Mouse (Mus musculus) T-helper 2 cell (primary cell): Measurements from ENCODE around the gene Pik3cd.
"Not testable (repeated sequence)": the region's sequence is repeated elsewhere in the genome, so short reads cannot be mapped to it uniquely, and the experiment has no call there.

Experiments used
- in situ Hi-C: fragments of 300-600 bp; cut with MboI, MseI; formaldehyde crosslinking; loops from one replicate; pipeline ENCODE4 v1.15.1; 2025; ENCODE audit warnings: high pct_unique_total_duplicates

Pik3cd gene

DNA sequence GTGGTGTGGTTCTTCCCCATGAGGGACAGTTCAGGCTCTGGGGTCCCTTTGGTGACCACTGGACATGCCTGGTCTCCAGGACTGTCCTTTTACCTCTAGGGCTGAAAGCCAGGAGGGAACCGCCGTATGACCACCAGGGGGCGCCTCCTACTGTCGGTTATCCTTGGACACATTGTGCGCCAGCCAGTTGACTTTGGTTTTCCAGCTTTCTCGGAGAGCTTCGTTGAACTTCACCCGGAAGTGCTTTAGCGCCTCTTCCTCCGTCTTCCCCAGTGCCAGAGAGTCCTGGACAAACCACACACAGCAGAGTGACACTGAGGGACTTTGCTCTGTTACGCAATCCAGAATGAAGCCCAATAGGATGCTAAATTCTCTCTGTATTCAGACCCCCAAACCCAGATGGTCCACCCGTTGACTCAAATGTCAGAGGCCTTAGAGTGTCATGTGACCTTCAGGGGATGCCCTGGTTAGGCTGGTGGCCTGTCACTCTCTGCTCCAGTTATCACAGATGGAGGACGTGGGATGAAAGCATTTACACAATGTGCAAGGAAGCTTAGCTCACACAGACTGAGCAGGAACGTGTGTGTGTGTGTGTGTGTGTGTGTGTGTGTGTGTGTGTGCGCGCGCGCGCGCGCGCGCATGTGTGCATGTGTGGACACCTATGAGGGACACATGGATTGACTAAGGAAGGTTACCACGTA, 51.7 kb downstream of the Pik3cd start:
- in situ Hi-C loops: loop anchor here (5.0 kb wide), 1 partner anchor 42 kb away; no protein-coding TSS in a partner anchor

DNA sequence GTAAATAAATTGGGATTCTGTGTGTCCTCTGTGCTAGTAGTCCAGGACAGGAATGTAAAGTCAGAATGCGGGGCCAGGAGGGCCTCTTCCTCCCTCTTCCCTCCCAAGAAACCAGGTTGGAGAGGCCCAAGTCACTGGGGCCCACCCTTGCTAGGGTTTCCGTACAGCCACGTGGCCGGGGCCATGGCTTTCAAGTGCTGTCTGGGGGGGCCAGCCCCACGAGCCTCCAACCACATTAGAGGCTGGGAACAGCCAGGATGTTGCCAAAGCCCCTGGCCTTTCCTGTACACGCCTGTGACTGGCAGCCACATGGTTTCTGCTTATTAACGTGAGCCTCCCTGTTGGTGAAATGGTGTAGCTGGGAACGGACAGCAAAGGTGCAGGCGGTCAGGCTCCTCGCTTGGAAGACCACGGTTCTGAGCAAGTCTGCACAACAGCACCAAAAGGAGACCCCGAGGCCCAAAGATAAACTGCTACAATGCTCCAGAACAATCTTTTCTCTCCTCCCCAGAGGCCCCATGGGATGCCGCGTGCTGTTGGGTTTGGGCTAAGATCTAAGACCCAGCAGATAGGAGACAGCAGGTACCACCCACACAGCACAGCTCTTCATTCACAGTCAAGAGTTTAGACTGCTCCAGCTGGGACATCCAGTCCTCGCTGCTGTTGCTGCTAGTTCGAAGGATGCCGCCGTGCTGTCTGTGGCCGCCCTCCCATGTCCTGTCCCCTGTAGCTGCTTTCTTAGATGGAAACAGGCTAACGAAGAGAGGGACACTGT, 54.2 kb downstream of the Pik3cd start:
- in situ Hi-C loops: no loop called here

DNA sequence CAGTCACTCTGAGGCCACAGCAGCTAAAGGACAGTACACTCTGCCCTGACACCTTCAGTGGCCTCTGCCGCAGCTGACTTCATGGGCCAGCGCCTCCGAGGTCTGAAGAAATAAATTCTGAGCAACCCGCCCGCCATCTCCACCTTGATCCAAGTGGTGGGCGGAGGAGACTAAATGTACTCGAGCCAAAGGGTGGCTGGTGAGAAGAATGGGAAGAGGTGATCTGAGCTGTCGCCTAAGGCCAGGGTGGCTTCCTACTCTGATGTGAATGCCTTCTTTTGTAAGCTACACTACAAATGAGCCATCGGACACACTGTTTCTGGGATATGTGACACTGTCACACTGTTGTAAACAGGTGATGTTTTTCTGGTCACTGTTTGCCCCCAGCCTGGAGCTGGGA, 56.6 kb downstream of the Pik3cd start:
- in situ Hi-C loops: no loop called here

DNA sequence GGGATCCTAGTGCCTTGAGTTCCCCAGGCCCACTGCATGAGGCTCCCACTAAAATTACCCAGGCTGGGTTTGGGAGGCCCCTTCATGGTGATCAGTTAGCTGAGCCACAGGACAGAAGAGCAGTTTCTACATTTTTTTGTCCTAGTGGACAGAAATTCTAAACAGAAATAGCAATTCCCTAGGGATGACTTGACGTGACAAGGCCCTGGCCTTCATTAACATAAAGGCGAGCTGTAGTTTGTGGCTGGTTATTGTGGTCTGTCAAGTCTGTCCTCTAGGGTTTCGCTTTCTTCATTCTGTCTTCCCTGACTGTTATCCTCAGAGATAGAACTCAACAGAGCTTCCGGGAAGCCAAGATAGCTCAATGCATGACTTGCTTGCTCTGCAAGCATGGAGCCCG, 60.4 kb downstream of the Pik3cd start:
- in situ Hi-C loops: no loop called here

DNA sequence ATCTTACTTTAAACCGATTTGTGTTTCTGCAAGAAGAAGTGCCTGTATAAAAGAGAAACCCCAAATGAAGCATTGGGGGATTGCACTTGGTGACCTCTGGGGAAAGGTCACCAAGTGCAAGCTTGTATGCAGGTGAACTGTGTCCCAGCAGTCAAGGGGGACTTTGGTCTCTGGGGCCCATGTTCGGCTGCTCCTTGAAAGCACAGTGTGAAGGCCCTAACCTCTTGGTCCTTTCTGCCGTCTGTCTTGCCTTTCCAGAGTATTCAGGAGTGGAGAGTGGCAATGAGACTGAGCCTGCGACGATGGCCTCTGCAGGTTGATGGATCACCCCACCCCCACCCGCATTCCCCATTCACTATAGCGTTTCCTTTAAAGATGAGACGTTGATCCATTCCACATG, 61.0 kb downstream of the Pik3cd start:
- in situ Hi-C loops: no loop called here

DNA sequence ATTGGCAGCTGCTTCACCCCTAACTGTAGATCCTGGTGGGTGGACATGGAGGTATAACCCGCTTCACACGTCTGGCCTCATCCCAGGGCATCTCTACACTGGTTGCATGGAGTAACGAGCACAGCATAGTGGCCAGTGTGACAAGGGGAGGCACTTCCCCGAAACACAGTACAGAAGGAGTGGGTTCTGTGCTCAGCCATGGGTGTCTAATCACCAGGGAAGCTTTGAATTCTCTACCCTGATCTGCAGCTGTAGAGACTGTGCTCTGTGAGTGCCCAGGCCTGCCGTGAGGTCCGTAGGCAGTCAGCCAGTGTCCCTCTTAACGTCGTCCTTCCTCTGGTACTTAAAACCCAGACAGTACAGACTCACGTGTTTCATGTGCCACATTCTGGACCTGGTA, 61.5 kb downstream of the Pik3cd start:
- in situ Hi-C loops: no loop called here

DNA sequence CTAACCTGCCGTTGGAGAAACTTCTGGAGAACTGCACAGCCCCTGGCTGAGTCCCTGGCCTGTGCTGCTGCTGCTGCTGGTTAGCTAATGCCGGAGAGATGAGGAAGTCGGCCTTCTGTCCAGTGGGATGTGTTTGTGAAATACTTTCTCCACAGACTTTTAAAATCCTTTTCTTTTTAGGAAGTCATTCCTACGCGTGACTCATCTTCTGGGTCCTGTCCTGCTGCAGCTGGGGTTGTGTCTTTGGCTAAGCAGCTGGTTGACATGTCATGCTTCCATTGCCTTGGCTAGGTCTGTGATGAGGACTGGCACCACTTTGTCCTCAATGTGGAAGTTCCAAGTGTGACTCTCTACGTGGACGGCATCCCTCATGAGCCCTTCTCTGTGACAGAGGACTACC, 64.4 kb downstream of the Pik3cd start:
- in situ Hi-C loops: no loop called here

DNA sequence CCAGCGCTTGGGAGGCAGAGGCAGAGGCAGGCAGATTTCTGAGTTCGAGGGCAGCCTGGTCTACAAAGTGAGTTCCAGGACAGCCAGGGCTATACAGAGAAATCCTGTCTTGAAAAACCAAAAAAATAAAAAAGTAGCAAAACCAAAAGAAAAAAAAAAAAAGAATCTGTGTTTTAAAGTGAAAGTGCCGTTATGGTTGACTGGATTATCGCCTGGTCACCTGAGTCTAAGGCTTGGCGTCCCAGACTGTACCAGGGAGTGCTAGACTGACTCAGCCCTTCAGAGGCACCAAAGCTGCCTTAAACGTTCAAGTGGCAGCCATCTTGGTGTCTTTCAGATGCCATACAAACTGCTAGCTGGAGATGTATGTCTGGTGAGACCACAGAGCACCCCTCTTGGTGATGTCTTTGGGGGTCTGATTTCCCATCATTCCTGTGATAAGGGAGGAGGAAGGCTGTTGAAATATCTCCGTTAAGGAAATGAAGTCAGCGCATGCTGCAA, 66.4 kb downstream of the Pik3cd start:
- in situ Hi-C loops: no loop called here

DNA sequence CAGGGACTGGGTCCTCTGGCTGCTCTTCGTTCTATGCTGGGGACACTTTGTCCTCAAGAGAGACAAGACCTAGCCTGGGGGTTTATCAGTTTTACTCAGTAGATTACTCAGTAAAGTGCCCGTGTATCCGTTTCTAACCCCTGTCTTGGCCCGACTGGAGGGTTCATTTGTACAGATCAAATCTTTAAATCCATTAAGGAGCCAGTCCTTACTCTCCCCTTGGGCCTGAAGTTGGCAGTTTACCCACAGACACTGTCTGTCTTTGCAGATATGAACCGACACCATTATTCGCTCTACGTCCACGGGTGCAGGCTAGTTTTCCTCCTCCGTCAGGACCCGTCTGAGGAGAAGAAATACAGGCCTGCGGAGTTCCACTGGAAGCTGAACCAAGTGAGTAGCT, 67.4 kb downstream of the Pik3cd start:
- in situ Hi-C loops: no loop called here

DNA sequence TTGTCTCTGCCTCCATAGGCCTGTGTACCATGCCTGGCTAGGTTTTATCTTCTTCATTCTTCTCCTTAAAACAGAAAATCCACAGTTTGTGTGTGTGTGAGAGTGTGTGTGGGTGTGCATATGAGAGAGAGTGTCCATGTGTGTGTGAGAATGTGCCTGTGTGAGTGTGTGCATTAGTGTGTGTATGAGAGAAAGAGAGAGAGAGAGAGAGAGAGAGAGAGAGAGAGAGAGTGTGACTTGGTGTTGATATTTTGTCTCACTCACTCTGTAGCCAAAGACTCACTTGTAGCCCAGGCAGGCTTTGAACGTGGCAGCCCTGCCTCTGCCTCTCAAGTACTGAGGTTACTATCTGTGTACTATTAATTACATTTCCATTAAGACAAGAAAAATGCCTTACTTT, 68.2 kb downstream of the Pik3cd start:
- in situ Hi-C loops: no loop called here

DNA sequence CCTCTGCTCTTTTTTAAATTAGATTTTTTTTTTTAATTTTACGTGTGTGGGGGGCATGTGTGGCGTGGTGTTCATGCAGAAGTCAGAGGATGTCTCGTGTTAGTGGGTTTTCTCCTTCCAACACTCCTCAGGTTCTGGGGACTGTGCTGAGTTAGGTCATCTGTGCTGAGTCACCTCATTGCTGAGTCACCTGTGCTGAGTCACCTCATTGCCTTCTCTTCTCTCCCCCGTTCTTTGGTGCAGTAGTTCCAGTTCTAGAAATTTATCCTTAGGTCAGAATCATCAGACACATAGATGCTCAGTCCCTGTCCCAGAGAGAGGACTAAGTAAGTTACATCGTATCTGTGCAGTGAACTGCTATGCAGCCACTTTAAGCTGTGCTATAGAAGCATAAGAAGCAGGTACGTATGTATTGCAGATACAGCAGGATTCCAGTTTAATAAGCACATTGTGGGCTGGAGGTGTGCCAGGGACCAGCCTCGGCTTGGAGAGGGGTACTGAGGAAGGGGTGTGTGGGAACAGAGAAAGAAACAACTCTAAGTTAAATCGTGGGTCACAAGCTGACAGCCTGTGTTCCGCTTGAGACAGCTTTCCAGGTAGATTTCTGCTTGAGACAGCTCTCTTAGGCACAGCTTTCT, 69.6 kb downstream of the Pik3cd start:
- in situ Hi-C loops: no loop called here

DNA sequence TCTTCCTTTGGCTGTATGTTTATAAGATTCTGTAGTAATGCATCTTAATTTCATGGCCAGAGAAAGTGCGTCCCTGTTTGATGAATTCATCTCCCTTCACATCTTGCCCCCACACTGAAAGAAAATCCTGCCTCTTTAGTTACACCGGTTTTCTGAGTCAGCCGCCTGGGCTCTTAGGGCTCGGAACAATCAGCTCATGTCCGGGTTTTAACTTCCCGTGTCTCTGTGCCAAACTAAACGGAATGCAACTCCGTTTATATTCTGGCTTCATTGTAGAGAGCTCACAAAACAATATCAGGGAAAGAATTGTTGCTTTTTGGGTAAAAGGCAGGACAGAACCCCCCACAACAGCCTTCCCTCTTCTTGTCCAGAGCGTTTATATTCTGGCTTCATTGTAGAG, 73.6 kb downstream of the Pik3cd start:
- in situ Hi-C loops: no loop called here

DNA sequence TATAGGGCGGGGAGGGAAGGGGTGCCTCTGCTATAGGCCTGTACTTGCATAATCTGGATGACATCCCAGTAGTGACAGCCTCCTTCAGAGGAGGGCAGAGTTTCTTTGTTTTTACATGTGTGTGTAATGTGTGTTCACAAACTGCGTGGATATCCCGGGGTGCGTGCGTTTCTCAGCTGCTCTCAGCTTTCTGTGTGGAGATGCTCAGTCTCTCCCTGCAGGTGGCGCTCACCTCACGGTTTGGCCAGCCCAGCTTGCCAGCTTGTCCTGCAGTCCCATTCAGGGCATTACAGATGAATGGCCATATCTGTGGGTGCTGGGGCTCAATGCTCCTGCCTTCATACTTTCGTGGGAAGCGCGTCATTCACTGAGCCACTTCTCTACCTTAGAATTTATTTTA, 74.0 kb downstream of the Pik3cd start:
- in situ Hi-C loops: no loop called here

DNA sequence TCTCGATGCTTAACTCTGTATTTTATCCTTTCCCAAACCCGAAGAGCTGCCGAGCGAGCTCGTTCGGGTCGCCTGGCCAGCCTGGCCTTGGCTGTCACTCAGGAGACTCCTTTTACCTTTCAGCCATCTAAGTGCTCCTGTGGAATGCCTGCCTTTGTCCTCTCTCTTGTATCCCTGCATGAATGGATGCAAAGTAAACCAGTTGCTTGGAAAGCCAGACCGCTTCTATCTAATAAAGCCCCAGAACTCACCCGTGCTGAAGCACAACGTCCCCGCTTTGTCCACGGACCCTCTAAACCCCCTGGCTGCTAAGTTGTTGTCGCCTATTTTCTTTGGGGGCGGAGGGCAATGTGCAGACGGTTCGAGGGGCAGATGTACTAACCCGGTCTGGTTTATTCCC, 75.6 kb downstream of the Pik3cd start:
- in situ Hi-C loops: no loop called here

DNA sequence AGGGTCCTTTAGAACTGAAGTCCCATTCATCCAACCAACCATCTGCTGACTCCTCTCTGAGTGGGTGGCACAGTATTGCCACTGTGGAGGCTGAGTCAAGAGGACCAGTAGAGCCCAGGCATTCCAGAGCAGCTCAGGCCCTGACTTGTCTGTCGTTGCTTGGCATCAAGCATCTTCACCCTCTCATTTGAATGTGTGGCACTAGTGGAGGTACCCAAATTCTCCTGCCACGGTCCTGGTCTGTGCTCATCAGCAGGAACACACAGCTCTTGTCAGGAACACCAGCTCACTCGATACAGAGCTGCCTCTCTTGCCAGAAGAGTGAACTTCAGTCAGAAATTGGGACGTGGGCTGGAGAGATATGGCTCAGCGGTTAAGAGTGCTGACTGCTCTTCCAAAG, 78.7 kb downstream of the Pik3cd start:
- in situ Hi-C loops: no loop called here

DNA sequence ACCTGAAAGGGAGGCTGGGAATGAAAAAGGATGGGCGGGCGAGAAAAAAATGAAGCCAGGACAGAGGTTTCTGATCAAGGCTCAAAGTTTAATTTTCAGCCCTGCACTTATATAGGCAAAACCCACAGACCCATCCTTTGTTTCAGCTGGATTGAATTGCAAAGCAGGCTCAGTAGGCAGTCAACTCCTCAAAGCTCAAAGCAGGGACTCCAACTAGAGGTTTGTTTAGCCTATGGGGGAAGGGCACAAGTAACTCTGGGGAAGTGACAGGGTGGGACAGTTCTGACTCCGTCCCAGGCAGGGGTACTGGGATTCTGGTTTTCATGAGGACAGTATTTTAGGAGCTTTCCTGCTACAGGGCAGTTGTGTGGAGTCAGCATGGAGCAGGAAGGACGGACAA, 81.1 kb downstream of the Pik3cd start:
- in situ Hi-C loops: no loop called here

DNA sequence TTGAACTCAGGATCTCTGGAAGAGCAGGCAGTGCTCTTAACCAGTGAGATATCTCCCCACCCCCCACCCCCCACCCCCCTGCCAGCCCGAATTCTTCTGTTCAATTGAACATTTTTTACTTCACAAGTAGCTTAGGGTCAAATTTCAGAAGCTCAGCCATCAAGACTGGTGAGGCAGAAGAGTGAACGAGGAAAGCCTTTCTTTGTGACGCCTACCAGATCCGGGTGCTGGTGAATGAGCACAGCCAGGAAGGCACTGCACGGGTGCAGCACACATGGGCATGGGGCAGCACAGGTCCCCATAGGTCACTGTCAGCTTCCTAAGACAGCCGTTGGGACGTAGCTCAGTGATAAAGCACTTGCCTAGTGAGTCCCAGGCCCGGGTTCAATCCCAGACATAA, 82.4 kb downstream of the Pik3cd start:
- in situ Hi-C loops: no loop called here

DNA sequence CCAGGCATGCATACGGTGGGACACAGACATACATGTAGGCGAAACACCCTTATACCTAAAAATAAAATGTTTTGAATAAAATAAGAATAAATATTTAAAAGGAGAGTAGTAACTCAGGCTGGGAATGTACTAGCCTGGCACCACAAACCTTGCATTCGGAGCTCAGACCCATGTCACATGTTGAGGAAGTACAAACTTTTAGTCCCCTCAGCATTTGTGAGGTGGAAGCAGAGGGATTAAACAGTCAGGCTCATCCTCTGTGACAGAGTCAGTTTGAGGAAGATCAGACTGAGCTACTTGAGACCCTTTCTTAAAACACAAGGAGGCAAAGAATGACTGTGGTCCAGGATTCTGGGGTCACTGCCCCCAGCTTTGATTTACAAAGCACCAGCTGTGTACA, 85.4 kb downstream of the Pik3cd start:
- in situ Hi-C loops: not testable (repeated sequence)

DNA sequence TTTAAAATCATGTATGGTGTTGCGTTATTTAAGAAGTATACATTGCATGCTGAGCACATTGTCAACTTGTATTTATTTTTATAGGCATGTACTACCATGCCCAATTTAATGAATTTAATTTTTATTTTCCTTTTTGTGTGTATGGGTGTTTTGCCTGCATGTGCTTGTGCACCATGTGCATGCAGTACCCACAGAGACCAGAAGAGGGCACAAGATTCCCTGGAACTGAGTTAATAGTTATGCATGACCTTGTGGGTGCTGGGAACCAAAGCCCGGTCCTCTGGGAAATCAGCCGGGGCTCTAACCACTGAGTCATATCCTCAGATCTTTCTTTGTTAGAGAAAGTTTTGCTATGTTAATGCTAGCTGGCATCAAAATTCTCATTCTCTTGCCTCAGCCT, 87.5 kb downstream of the Pik3cd start:
- in situ Hi-C loops: no loop called here

DNA sequence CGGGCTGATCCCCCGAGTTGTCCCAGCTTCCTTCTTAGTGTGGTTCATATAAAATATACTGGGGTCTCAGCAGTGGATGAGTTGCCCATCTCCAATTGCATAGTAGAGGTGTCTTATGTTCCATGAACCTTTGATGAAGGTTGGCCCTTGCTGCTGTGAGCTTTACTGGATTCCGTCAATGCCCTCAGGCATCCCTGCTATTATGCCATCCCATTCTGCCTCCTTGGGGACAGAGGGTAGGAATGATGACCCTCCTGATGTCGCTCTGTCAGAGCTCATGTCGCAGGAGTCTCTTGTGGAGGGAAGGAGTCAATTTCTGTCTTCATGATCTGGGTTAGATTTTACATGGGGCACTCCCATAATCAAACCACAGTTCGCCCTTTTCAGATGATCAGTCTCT, 88.9 kb downstream of the Pik3cd start:
- in situ Hi-C loops: not testable (repeated sequence)

DNA sequence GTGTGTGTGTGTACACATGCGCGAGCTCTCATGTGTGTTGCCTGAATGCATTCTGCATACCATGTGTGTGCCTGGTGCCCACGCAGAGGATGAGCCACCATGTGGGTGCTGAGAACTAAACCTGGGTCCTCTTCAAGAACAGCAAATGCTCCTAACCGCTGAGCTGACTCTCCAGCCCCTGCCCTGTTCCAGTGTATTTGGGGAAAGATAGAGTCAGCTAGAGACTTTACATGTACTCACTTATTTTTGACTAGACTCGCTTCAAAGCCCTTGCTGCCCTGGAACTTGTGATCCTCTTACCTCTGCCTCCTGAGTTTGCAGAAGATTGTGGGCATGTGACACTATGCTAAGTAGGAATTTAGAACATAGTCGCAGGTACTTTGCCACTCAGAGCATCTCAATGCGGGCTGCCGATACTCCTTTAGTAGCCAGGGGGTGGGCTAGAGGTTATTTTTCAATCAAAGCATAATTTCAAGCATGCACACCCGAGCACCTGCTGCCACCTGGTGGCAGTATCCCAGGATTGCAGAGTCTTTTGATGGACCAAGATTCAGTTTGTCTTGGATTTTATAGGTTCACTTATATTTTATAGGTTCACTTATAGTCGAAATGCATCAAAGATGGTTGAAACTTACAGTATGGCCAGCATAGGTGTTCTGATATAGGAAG, 90.9 kb downstream of the Pik3cd start:
- in situ Hi-C loops: no loop called here
